Mouse (Mus musculus) liver, postnatal 0 days (tissue): ENCODE results near the gene Hnf1b.

Experiments used
- CTCF ChIP-seq: sonication (generic); IDR thresholded peaks from 2 replicates; pipeline ENCODE4 v1.5.1; 2016; ENCODE audit warnings: antibody characterized with exemption, low read depth
- EP300 ChIP-seq: IDR thresholded peaks from 2 replicates; pipeline ENCODE4 v1.6.1; 2016; ENCODE audit warnings: antibody characterized with exemption, low read depth, mild to moderate bottlenecking

GRCm38 (mm10) chr11:83877765-83878164 lies 27.9 kb downstream of the Hnf1b start:
- TF ChIP-seq CTCF (no peak), EP300 (no peak)
